Mouse (Mus musculus) embryonic facial prominence, embryonic 11.5 days (tissue): Measurements from ENCODE around the gene Tmtc4. TPM values are rescaled to one million over a fixed set of nuclear protein-coding genes. Genes with fewer than 3 reads are reported as not detected.
A peak's percentile ranks its signal among the peaks of the same experiment; 100 is the strongest.

ENCODE experiments used
- ATAC-seq: fragments of 200-750 bp; cut with Nextera tagmentation; replicated peaks from 2 replicates; pipeline ENCODE4 v1.8.0; 2017; ENCODE audit warnings: low read depth; ENCODE audit not compliant: insufficient number of reproducible peaks, low FRiP score, low TSS enrichment
- DNase-seq: peaks from one replicate; pipeline ENCODE4 v3.0.0-alpha.2; 2015; ENCODE audit warnings: low spot score
- H3K27ac ChIP-seq: fragments of 300-500 bp; sonication (generic); replicated peaks from 2 replicates; pipeline ENCODE4 v1.5.1; 2014; ENCODE audit warnings: mild to moderate bottlenecking, low read depth, low read length, control low read depth
- H3K27me3 ChIP-seq: fragments of 300-500 bp; sonication (generic); 2 replicates; pipeline ENCODE4 v1.6.1; 2014; ENCODE audit warnings: mild to moderate bottlenecking, low read length, moderate library complexity, mixed read lengths; ENCODE audit not compliant: control insufficient read depth, insufficient read depth
- H3K36me3 ChIP-seq: fragments of 300-500 bp; sonication (generic); replicated peaks from 2 replicates; pipeline ENCODE4 v1.6.1; 2014; ENCODE audit warnings: low read depth, mild to moderate bottlenecking, low read length, moderate library complexity, mixed read lengths; ENCODE audit not compliant: control insufficient read depth, insufficient read depth
- H3K4me1 ChIP-seq: fragments of 300-500 bp; sonication (generic); 2 replicates; pipeline ENCODE4 v1.6.1; 2014; ENCODE audit warnings: low read length, mixed read lengths; ENCODE audit not compliant: control insufficient read depth, insufficient read depth
- H3K4me2 ChIP-seq: fragments of 300-500 bp; sonication (generic); 2 replicates; pipeline ENCODE4 v1.6.1; 2014; ENCODE audit warnings: low read depth, mild to moderate bottlenecking, control low read depth, low read length, moderate library complexity
- H3K4me3 ChIP-seq: fragments of 300-500 bp; sonication (generic); 2 replicates; pipeline ENCODE4 v1.5.1; 2014; ENCODE audit warnings: low read depth, low read length, control low read depth
- H3K9ac ChIP-seq: fragments of 300-500 bp; sonication (generic); replicated peaks from 2 replicates; pipeline ENCODE4 v1.6.1; 2014; ENCODE audit warnings: mild to moderate bottlenecking, control low read depth, low read length
- H3K9me3 ChIP-seq: fragments of 300-500 bp; sonication (generic); replicated peaks from 2 replicates; pipeline ENCODE4 v1.6.1; 2016; ENCODE audit warnings: mild to moderate bottlenecking, low read length, inconsistent platforms, mixed read lengths; ENCODE audit not compliant: control insufficient read depth
- WGBS: fragments of 180-500 bp; shearing (Covaris S2); extraction: QIAGEN DNeasy Blood & Tissue Kit; methylation state at CpG from one replicate; pipeline ENCODE4 v1.1.7; 2014; 5-methylcytosine and 5-hydroxymethylcytosine counted together
- polyA plus RNA-seq: library from polyadenylated mRNA; unstranded; fragments of >200 nt; fragmentation: Nextera tagmentation; extraction: Ambion mirVana; gene quantifications from 2 replicates; pipeline ENCODE4 v1.2.1, GENCODE M21; 2014

Tmtc4 gene
- polyA plus RNA-seq, 1 experiment from 2014 or later, result 40.3 TPM

DNA sequence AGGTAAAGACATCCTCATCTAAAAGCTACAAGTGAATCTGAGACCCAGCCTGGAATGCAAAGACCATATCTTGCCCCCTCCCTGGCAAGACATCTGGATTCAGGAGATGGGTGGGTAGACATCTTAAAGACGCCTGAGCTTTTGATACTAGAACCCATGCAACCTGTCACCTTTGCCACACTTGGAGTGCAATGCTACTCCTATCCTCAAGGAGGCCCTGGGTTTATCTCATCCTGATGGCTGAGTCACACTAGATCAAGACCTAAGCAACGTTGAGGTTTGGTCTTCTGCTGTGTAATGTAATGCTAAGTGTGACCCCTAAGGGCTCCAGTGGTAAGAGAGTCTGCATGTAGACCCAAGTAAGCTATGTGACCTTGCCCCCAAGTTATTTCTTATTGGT, 15.8 kb downstream of the Tmtc4 start:
- Histone ChIP-seq H3K36me3 (no peaks in the 10 kb centered on the region; the same call in none of the 2 replicates), H3K9me3 (no peaks in the 10 kb centered on the region), H3K4me3 (no peak overlapping the region), H3K9ac (no peak overlapping the region), H3K27ac (no peak overlapping the region), H3K4me2 (no peak overlapping the region), H3K4me1 (no peaks in the 10 kb centered on the region), H3K27me3 (no peaks in the 10 kb centered on the region)
- no peak for ATAC-seq
- DNase-seq, result no peak
- 83% methylated on average over 2 of the region's 2 CpGs for WGBS

DNA sequence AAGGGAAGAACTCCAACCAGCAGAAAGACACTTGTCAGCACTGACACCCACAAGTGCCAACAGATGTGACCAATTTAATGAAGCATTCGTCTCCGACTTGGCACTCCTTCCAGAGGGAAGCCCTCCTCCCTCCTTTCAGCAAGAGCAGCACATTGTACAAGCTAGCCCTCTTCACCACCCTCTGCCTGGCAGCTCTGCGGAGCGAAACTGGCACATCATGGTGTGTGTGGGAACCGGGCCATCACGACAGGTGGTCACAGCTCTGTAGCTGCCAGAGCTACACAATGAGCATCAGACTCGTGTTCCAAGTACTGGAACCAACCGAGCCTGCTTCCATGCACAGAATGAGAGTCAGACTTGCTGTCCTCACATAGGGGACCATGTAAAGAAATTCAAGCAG, 25.9 kb downstream of the Tmtc4 start:
- no peaks in the 10 kb centered on the region for H3K27me3 ChIP-seq
- no peak overlapping the region for H3K4me2 ChIP-seq
- no peaks in the 10 kb centered on the region for H3K36me3 ChIP-seq
- 89% methylated on average over 8 of the region's 8 CpGs for WGBS
- no peak for DNase-seq
- H3K9me3 ChIP-seq, result no peaks in the 10 kb centered on the region
- no peak overlapping the region for H3K4me3 ChIP-seq
- no peak overlapping the region for H3K27ac ChIP-seq
- ATAC-seq, result no peak
- no peak overlapping the region for H3K9ac ChIP-seq
- H3K4me1 ChIP-seq, result no peaks in the 10 kb centered on the region

DNA sequence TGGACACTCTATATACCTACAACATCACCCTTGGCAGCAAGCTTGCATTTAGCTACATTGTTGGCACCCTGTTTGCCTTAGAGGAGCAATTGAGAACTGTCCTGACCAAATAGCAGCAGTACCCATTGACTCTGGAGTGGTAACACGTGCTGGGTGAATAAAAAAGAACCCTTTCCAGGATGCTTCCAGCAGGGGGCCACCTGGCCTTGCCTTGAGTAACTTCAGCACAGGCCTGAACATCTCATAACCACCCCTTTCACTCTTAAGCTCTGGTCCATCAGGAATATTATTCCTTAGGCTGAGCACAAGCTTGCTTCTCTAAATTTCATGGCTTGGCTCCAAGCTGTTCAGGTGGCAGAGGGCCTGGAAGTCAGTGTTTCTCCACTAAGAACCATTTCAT, 30.5 kb downstream of the Tmtc4 start:
- H3K4me1 ChIP-seq, result no peaks in the 10 kb centered on the region
- H3K36me3 ChIP-seq, result no peaks in the 10 kb centered on the region
- H3K27ac ChIP-seq, result no peak overlapping the region
- no peak overlapping the region for H3K4me3 ChIP-seq
- DNase-seq, result peak; percentile 69
- 23% methylated on average over 1 of the region's 1 CpGs for WGBS
- no peaks in the 10 kb centered on the region for H3K9me3 ChIP-seq
- no peak overlapping the region for H3K4me2 ChIP-seq
- ATAC-seq, result 0 out of 2 replicates have a peak, but pooled peaks have one; percentile 52
- H3K9ac ChIP-seq, result no peak overlapping the region
- H3K27me3 ChIP-seq, result no peaks in the 10 kb centered on the region

DNA sequence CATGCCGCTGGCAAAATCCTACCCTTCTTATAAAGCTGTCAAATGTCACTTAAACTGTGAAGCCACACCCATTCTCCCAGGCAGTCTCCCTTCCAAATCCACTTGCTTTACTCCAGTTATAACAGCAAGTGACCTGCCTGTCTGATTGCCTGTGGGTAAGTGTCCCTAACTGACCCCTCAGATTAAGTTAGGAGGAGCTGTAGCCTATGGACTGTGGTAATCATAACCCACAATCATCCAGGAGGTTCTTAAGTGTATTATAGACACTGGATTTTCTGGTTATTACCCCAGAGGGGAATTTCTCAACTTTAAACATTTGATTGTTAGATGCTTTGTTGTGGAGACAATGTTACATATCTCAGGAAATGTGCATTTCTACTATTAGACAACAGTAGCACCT, 31.3 kb downstream of the Tmtc4 start:
- ATAC-seq, result no peak
- no peak overlapping the region for H3K4me2 ChIP-seq
- H3K4me3 ChIP-seq, result no peak overlapping the region
- H3K4me1 ChIP-seq, result no peaks in the 10 kb centered on the region
- no peak overlapping the region for H3K27ac ChIP-seq
- no peaks in the 10 kb centered on the region for H3K9me3 ChIP-seq
- WGBS, result 100% methylated on average over 1 of the region's 1 CpGs
- no peak for DNase-seq
- no peak overlapping the region for H3K9ac ChIP-seq
- no peaks in the 10 kb centered on the region for H3K36me3 ChIP-seq
- no peaks in the 10 kb centered on the region for H3K27me3 ChIP-seq

DNA sequence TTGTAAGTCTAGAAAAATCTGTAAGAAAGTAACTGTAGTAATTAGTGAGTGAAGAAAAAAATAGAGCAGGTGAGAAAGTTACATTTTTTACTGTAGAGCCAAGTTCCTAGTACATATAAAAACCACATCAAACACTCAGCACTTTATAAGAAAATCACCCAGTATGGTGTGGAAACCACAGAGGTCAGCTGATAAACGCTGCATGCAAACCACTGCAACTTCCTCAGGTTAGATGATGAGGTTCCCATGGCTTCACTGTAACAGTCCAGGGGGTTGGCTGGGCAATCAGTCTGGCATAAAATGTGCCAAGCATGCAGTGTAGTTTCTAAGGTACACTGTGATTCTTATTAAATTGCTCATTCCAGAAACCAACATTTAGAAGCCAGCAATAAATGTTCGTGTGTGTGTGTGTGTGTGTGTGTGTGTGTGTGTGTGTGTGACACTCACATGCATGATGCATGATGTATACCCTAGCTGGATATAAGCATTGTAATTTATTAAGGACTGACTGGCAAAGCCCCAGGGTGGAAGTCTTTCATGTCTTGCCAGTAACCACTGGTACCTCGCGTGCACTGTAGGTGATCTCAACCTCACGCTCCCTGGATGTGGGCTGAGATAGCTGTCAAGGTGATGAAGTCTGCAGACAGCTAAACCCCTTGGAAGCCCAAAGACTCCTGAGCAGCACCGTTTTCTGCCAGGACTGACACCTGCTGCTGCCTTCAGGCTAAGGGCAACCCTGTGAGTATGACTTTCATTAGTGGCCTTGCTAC, 32.0 kb downstream of the Tmtc4 start:
- no peak overlapping the region for H3K4me2 ChIP-seq
- no peak for DNase-seq
- no peaks in the 10 kb centered on the region for H3K27me3 ChIP-seq
- no peak overlapping the region for H3K4me3 ChIP-seq
- H3K27ac ChIP-seq, result no peak overlapping the region
- WGBS, result 81% methylated on average over 6 of the region's 6 CpGs
- H3K36me3 ChIP-seq, result no peaks in the 10 kb centered on the region
- H3K4me1 ChIP-seq, result no peaks in the 10 kb centered on the region
- ATAC-seq, result no peak
- no peak overlapping the region for H3K9ac ChIP-seq
- no peaks in the 10 kb centered on the region for H3K9me3 ChIP-seq

DNA sequence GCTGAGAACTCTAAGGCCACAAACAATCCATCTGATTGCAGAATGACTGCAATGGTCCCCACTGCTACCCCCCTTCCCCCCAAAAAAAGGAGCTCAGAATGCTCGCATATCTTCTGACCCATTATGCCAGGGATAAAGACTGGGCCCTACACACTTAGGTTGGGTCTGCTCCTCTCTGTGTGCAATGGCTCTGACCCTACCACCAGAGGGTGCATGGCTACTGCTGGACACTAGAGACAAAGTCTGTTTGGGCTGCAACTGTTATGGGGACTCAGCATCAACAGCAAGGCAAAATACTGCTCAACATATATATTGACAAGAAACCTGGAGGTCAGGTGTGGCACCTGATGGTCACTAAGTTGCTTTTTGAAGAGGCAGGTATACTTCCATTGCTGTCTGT, 32.9 kb downstream of the Tmtc4 start:
- H3K9me3 ChIP-seq, result no peaks in the 10 kb centered on the region
- no peaks in the 10 kb centered on the region for H3K36me3 ChIP-seq
- H3K4me2 ChIP-seq, result no peak overlapping the region
- H3K27ac ChIP-seq, result no peak overlapping the region
- H3K27me3 ChIP-seq, result no peaks in the 10 kb centered on the region
- ATAC-seq (no peak), DNase-seq (no peak)
- 83% methylated on average over 1 of the region's 1 CpGs for WGBS
- no peaks in the 10 kb centered on the region for H3K4me1 ChIP-seq
- no peak overlapping the region for H3K4me3 ChIP-seq
- no peak overlapping the region for H3K9ac ChIP-seq

DNA sequence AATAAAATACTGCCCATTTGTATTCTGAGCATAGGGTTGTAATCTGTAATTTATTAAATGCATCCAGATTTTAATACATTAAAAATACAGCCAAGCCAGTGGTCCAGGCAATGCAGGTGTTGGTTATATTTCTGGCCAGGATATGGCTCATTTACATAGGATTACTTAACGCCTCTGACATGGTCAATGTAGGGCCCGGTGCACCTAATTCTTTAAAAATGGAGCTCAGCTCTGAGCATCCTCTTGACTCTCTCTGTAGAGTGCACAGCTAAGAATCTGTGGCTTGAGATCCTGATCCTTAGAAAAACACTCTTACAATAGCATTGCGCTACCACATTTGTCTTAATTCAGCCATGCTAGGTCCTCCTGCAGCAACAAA, 40.4 kb downstream of the Tmtc4 start:
- ATAC-seq (no peak), DNase-seq (no peak)
- 88% methylated on average over 3 of the region's 3 CpGs for WGBS
- H3K9me3 ChIP-seq, result no peaks in the 10 kb centered on the region
- no peaks in the 10 kb centered on the region for H3K27me3 ChIP-seq
- no peak overlapping the region for H3K9ac ChIP-seq
- H3K36me3 ChIP-seq, result no peaks in the 10 kb centered on the region; the same call in 1 of the 2 replicates
- no peaks in the 10 kb centered on the region for H3K4me1 ChIP-seq
- no peak overlapping the region for H3K4me2 ChIP-seq
- H3K4me3 ChIP-seq, result no peak overlapping the region
- H3K27ac ChIP-seq, result no peak overlapping the region

DNA sequence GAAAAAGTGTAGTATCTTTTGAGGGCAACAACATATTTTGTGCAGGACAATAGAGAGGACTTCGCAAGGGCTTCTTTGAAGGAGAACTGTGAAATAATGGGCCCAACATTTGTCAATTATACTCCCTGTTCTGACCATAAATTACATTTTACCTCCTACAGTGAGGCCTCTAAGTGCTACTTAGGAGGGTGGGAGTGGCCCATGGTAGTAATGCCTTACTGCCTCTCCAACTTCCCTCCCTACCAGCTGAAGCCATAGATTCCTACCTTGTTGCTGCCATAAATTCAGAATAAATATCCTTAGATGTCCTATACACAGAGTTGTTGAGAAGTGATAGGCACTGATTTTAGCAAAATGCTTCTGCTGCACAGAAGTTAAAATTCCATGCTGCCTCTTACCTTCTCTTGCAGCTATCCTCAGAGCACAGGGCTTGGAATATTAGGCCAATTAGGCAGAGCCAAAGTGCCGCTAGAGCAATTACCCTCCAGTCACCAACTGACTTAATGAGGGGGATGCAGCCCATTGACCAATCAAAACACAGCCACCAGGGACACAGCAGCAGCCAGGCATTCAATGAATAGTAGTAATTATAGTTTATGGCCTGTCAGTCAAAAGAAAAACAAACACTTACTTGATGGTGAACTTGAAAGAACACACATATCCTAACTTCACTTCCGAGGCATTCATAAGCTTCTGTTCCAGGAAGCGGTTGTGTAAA, 40.9 kb downstream of the Tmtc4 start:
- Histone ChIP-seq H3K27ac (no peak overlapping the region), H3K4me2 (no peak overlapping the region), H3K9ac (no peak overlapping the region), H3K9me3 (no peaks in the 10 kb centered on the region), H3K4me1 (no peaks in the 10 kb centered on the region), H3K27me3 (no peaks in the 10 kb centered on the region), H3K36me3 (no peaks in the 10 kb centered on the region; the same call in 1 of the 2 replicates), H3K4me3 (no peak overlapping the region)
- ATAC-seq (0 out of 2 replicates have a peak, but pooled peaks have one; percentile 34), DNase-seq (no peak)
- WGBS, result 64% methylated on average over 4 of the region's 4 CpGs
